Mouse (Mus musculus) limb, embryonic 12.5 days (tissue): ENCODE data around the gene Rnf26. TPM values are rescaled to one million over a fixed set of nuclear protein-coding genes. Genes with fewer than 3 reads are reported as not detected.

Source experiments
- ATAC-seq: fragments of 200-750 bp; cut with Nextera tagmentation; 2 replicates; pipeline ENCODE4 v1.8.0; 2017; ENCODE audit warnings: low read depth, moderate TSS enrichment; ENCODE audit not compliant: insufficient number of reproducible peaks, insufficient read depth, low FRiP score, low TSS enrichment
- H3K27ac ChIP-seq: fragments of 300-500 bp; sonication (generic); 2 replicates; pipeline ENCODE4 v1.5.1; 2016; ENCODE audit warnings: mild to moderate bottlenecking, moderate library complexity
- H3K27me3 ChIP-seq: fragments of 300-500 bp; sonication (generic); 2 replicates; pipeline ENCODE4 v1.6.1; 2016; ENCODE audit warnings: mild to moderate bottlenecking, moderate library complexity
- H3K36me3 ChIP-seq: fragments of 300-500 bp; sonication (generic); 2 replicates; pipeline ENCODE4 v1.6.1; 2016; ENCODE audit warnings: mild to moderate bottlenecking, moderate library complexity
- H3K4me1 ChIP-seq: fragments of 300-500 bp; sonication (generic); replicated peaks from 2 replicates; pipeline ENCODE4 v1.6.1; 2016
- H3K4me2 ChIP-seq: fragments of 300-500 bp; sonication (generic); 2 replicates; pipeline ENCODE4 v1.6.1; 2016; ENCODE audit warnings: mild to moderate bottlenecking, moderate library complexity
- H3K4me3 ChIP-seq: fragments of 300-500 bp; sonication (generic); replicated peaks from 2 replicates; pipeline ENCODE4 v1.5.1; 2016; ENCODE audit warnings: mild to moderate bottlenecking
- H3K9ac ChIP-seq: fragments of 300-500 bp; sonication (generic); replicated peaks from 2 replicates; pipeline ENCODE4 v1.6.1; 2016; ENCODE audit warnings: mild to moderate bottlenecking, moderate library complexity
- H3K9me3 ChIP-seq: fragments of 300-500 bp; sonication (generic); 2 replicates; pipeline ENCODE4 v1.6.1; 2016; ENCODE audit warnings: mild to moderate bottlenecking, moderate library complexity
- WGBS: fragments of 180-500 bp; shearing (Covaris S2); methylation state at CpG from one replicate; pipeline ENCODE4 v1.1.7; 2016; 5-methylcytosine and 5-hydroxymethylcytosine counted together
- polyA plus RNA-seq: library from polyadenylated mRNA; unstranded; fragments of >200 nt; fragmentation: Nextera tagmentation; extraction: Ambion mirVana; gene quantifications from 2 replicates; pipeline ENCODE4 v1.2.1, GENCODE M21; 2016

The Rnf26 gene
- polyA plus RNA-seq, 1 experiment from 2014 or later: 91.4 TPM

DNA sequence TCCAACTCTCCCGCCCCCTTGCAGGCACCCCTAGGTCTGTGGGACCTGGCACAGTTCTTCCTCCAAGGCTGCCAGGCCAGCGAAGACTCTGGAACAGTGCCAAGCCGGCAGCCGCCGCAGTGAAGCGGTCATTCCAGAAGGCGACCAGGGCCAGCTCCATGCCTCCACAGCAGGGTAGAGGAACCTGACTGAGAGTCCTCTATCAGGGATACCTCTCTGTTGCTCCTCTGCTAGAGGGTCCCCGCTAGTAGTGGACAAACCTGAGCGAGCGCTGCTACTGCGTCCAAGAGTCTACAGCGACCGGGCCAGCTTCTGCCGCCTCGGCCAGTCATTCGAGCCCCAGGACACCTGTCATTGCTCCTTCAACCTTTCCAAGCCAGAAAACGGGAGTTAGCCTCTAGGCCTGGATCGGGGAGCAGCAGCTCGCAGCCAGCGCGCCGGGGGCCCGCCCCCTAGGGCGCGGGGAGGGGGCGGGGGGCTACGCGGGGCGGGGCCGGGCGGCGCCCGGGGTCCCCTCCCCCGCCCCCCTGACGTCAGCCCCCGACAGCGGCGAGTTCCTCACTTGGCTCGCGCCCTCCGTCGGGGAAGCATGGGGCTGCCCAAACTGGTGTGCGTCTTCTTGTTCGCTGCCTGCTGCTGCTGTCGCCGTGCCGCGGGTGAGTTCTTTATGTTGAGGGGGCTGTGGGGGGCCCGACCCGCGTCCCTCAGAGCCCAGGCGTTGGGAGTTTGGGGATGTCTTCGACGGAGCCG lies 21.0 kb upstream of the Rnf26 start, which contains the start of gene Mcam:
Gene Mcam (plus strand): TSS at position 369 of the 750 bp plus-strand sequence.
- Histone ChIP-seq H3K4me2 (peak within 1 kb of the TSS; percentile 92), H3K27me3 (peaks cover 77% of the 10 kb centered on the region), H3K4me3 (peak within 1 kb of the TSS; percentile 55), H3K36me3 (peaks cover 6% of the 10 kb centered on the region), H3K9ac (peak within 1 kb of the TSS; percentile 63), H3K9me3 (no peaks in the 10 kb centered on the region), H3K27ac (peak within 1 kb of the TSS; percentile 42; the same call in 1 of the 2 replicates), H3K4me1 (peaks cover 57% of the 10 kb centered on the region)
- 2% methylated on average over 53 of the region's 55 CpGs for WGBS
- peak; percentile 45; the same call in 1 of the 2 replicates for ATAC-seq

DNA sequence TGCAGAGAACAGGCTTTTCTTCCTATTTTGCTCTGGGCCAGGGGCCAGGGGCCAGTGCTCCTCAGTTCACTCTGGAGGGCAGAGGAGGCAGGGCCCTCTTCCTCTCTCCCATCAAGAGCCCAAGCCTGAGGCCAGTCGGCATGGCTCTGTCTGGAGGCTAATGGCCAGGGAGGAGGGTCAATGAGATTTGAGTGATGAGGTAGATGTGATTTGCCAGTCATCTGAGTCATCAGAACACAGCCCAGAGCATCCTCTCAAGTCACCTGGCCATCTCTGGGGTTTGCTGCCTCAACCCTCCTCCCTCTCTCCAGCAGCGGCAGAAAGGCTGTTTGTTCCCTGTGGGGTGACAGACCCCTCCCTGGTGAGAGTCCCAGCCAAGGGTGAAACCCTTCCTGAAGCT lies 20.0 kb upstream of the Rnf26 start:
- peaks cover 58% of the 10 kb centered on the region for H3K4me1 ChIP-seq
- peak overlapping the region; percentile 92 for H3K4me2 ChIP-seq
- H3K36me3 ChIP-seq: no peaks in the 10 kb centered on the region
- H3K4me3 ChIP-seq: peak overlapping the region; percentile 55
- WGBS: 4% methylated on average over 2 of the region's 2 CpGs
- ATAC-seq: no peak
- peaks cover 83% of the 10 kb centered on the region for H3K27me3 ChIP-seq
- H3K9ac ChIP-seq: no peak overlapping the region; the same call in 1 of the 2 replicates
- H3K9me3 ChIP-seq: no peaks in the 10 kb centered on the region
- H3K27ac ChIP-seq: 0 out of 2 replicates have a peak overlapping the region, but pooled peaks have one; percentile 5

DNA sequence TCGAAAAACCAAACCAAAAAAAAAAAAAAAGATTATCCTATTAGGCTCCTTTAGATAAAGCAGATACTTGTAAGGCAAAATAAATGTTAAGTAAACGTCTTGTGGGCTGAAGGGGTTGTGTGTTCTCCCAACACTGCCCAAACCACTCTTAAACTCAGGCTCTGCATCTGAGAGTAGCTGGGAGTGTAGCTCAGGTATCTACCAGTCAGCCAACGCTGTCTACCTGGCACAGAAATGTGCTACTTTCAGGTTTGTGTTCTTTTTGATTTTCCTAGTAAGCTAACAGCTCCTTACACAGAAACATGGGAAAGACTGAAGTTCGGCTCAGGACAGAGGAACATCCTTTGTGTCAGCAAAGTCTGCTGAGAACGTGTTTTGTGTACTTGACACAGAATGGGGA lies 18.9 kb upstream of the Rnf26 start:
- peaks cover 58% of the 10 kb centered on the region for H3K4me1 ChIP-seq
- WGBS: 69% methylated on average over 5 of the region's 5 CpGs
- H3K4me2 ChIP-seq: no peak overlapping the region
- H3K9ac ChIP-seq: no peak overlapping the region
- H3K27me3 ChIP-seq: peaks cover 81% of the 10 kb centered on the region
- ATAC-seq: no peak
- H3K9me3 ChIP-seq: no peaks in the 10 kb centered on the region
- no peak overlapping the region for H3K27ac ChIP-seq
- no peaks in the 10 kb centered on the region for H3K36me3 ChIP-seq
- H3K4me3 ChIP-seq: no peak overlapping the region

DNA sequence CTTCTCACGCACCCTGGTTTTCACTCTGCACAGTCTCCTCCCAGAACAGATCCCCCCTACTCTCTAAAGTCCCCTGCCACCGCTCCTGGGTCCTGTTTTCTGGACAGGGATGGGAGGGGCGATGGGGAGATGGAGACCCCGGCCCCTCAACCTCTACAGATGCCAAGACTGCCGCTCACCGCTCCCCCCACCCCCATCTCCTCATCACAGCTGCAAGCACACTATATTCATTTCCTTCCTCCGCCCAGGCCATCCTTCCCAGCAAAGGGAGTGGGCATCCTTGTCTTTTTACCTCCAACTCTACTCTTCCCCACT lies 17.9 kb upstream of the Rnf26 start:
- no peaks in the 10 kb centered on the region for H3K36me3 ChIP-seq
- H3K27ac ChIP-seq: peak overlapping the region; percentile 67; the same call in 1 of the 2 replicates
- ATAC-seq: no peak
- no peaks in the 10 kb centered on the region for H3K9me3 ChIP-seq
- no peak overlapping the region for H3K4me3 ChIP-seq
- H3K4me2 ChIP-seq: no peak overlapping the region
- WGBS: 45% methylated on average over 7 of the region's 7 CpGs
- peaks cover 71% of the 10 kb centered on the region for H3K27me3 ChIP-seq
- peaks cover 61% of the 10 kb centered on the region for H3K4me1 ChIP-seq
- H3K9ac ChIP-seq: no peak overlapping the region; the same call in 1 of the 2 replicates

DNA sequence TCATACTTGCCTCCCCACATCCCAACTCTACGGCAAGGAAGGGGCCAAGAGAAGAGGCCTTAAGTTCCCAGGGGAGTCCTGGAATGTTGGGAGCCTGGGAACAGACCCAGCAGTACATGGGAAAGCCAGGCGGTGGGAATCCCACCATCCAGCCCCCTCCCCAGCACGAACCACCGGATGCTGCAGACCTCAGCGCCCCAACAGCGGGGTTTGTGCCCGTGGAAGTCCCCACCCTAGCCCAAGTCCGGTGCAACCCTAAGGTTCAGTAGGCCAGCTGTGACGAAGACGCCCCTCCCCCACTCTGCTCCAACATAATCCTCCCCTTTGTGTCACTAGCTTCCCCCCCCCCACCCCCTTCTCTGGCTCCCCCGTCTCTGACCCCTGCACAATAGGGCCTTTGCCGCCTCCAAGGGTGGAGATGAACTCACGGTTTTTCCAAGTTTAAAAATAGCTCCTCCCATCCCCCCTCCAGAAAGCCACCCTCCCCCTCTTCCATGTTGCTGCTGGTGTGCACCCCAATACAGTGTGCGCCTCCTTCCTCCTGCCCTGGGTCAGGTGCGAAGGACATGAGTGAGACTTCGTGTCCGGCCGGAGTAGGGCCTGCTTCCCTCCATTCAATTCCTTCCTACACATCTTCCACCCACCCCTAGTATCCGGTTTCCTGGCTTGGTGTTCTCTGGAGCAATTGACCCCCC lies 17.4 kb upstream of the Rnf26 start:
- WGBS: 24% methylated on average over 19 of the region's 19 CpGs
- Histone ChIP-seq H3K4me3 (peak overlapping the region; percentile 44), H3K4me1 (peaks cover 58% of the 10 kb centered on the region), H3K27me3 (peaks cover 66% of the 10 kb centered on the region), H3K27ac (peak overlapping the region; percentile 67; the same call in 1 of the 2 replicates), H3K36me3 (no peaks in the 10 kb centered on the region), H3K9me3 (no peaks in the 10 kb centered on the region), H3K9ac (peak overlapping the region; percentile 47), H3K4me2 (peak overlapping the region; percentile 79)
- ATAC-seq: peak; percentile 27; the same call in 1 of the 2 replicates

DNA sequence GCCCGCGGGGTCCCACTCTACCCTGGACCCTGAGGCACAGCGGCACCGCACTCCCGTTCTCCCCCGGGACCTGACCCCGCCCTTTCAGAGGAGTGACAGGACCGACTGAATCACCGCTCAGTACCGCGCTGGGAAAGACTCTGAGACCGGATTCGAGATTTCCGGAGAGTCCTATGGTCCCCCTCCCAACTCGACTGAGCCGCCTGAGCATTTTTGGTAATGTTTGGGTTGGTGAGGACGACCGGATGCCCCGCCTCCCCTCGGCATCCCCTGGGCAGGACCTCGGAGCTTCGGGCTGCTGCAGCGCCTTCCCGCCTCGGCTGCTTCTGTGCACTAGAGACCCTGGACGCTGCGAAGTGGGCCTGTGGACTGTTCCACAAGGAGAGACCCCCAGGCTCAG lies 16.7 kb upstream of the Rnf26 start:
- H3K4me1 ChIP-seq: peaks cover 51% of the 10 kb centered on the region
- no peak for ATAC-seq
- H3K9me3 ChIP-seq: no peaks in the 10 kb centered on the region
- under 1% methylated on average over 27 of the region's 27 CpGs for WGBS
- peaks cover 59% of the 10 kb centered on the region for H3K27me3 ChIP-seq
- peak overlapping the region; percentile 79 for H3K4me2 ChIP-seq
- peak overlapping the region; percentile 67; the same call in 1 of the 2 replicates for H3K27ac ChIP-seq
- H3K36me3 ChIP-seq: no peaks in the 10 kb centered on the region
- H3K9ac ChIP-seq: peak overlapping the region; percentile 47
- H3K4me3 ChIP-seq: peak overlapping the region; percentile 44

DNA sequence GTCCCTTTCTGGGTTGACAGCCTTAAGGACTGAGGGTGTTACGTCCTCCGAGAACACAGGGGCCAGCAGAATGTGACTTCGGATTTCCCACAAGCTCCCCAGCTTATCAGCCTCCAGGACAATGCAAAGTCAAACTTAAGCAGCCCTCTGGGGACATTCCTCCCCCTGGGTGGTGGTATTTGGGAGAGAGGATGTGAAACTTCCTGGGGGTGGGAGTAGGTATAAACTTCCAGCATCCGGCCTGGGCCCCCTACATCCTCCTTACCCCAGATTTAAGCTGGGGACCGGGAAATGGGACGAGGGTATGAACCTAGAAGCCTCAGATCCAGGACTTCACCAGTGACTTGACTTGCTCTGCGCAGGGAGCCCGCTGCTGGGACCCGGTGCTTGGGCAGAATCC lies 16.3 kb upstream of the Rnf26 start:
- Histone ChIP-seq H3K27me3 (peaks cover 55% of the 10 kb centered on the region), H3K27ac (peak overlapping the region; percentile 64; the same call in 1 of the 2 replicates), H3K9me3 (no peaks in the 10 kb centered on the region), H3K36me3 (no peaks in the 10 kb centered on the region), H3K4me2 (peak overlapping the region; percentile 79), H3K4me3 (peak overlapping the region; percentile 44), H3K9ac (peak overlapping the region; percentile 47), H3K4me1 (peaks cover 47% of the 10 kb centered on the region)
- WGBS: 11% methylated on average over 9 of the region's 9 CpGs
- no peak for ATAC-seq

DNA sequence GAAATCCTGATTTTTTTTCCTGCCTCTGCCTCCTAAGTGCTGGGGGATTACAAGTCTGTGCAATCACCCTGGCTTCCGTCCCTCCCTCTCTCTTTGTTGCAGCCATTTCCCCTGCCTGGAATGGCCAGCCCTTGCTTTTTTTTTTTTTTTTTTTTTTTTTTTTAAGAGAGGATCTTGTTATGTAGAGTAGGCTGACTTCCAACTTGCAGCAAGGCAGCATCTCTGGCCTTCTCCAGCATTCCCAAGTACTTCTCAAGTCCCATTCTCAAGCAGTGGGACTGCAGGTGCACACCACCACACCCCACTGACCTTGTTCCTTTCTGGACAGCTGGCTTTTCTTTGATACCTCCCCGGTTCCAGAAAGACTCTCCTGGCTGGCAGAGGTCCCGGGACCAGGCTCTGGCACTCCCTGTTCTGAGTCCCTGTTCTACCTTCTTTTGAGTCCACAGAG lies 14.1 kb upstream of the Rnf26 start:
- no peak for ATAC-seq
- Histone ChIP-seq H3K27me3 (peaks cover 32% of the 10 kb centered on the region), H3K27ac (no peak overlapping the region), H3K4me1 (peaks cover 31% of the 10 kb centered on the region), H3K4me2 (no peak overlapping the region), H3K36me3 (no peaks in the 10 kb centered on the region), H3K9me3 (no peaks in the 10 kb centered on the region), H3K9ac (no peak overlapping the region), H3K4me3 (no peak overlapping the region)
- WGBS: 66% methylated on average over 3 of the region's 3 CpGs

DNA sequence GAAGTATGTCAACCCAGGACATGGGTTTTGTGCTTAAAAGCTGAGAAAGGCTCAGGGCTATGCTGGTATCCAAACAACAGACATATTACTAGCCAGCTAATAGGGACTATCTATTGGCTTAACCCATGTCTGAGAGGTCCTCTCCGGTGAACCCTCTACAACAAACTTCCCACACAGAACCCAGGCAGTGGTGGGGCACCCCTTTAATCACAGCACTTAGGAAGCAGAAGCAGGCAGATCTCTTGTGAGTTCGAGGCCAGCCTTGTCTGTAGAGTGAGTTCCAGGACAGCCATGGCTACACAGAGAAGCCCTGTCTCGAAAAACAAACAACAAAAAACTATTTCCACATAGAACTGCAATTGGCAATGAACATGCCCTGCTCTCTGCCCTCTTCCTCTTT lies 13.4 kb upstream of the Rnf26 start:
- no peak overlapping the region for H3K4me3 ChIP-seq
- no peaks in the 10 kb centered on the region for H3K36me3 ChIP-seq
- H3K4me1 ChIP-seq: peaks cover 31% of the 10 kb centered on the region
- H3K9ac ChIP-seq: no peak overlapping the region
- H3K4me2 ChIP-seq: peak overlapping the region; percentile 39
- peaks cover 26% of the 10 kb centered on the region for H3K27me3 ChIP-seq
- 0 out of 2 replicates have a peak overlapping the region, but pooled peaks have one; percentile 51 for H3K27ac ChIP-seq
- H3K9me3 ChIP-seq: no peaks in the 10 kb centered on the region
- WGBS: 87% methylated on average over 3 of the region's 3 CpGs
- ATAC-seq: no peak

DNA sequence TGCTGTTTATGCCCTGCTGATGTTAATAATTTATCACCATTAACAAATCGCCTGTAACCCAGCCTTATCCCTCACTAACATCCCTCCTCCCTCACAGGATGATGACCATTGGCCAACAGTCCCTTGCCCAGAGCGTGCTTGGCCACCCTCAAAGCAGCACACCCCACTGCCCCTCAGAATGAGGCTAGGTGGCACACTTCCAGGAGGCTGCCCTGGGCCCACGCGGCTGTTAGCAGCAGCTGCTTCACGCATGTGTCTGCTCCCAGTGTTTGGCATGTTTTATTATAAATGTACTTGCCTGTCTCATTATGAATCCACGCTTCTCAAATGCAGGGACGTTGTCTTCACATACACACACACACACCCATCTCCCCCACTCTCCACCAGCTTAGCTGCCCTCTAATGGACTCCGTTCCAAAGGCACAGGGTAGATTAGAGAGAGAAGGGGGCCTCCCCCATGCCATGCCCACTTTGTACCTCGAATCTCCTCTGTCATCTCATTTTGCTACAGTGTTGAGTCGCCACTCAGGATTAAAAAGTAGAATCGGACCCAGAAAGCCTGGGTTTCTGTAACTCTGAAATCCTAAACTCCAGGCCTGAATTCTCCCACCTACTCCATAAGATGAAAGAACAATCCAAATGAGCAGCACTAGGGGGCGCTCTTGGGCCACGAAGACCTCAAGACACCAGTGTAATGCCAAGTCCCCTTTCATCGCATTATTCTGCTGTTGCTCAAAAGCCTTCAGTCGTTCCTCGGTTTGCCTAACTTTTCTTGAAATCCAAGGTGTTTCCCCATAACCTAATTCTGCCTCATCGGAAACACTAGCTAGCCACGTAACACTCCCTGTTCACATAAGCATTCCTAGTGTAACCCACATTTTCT lies 12.5 kb upstream of the Rnf26 start:
- no peak overlapping the region for H3K4me3 ChIP-seq
- H3K9me3 ChIP-seq: no peaks in the 10 kb centered on the region
- no peak for ATAC-seq
- H3K4me1 ChIP-seq: peaks cover 23% of the 10 kb centered on the region
- 32% methylated on average over 18 of the region's 18 CpGs for WGBS
- H3K4me2 ChIP-seq: peak overlapping the region; percentile 39
- no peak overlapping the region for H3K9ac ChIP-seq
- H3K27ac ChIP-seq: peak overlapping the region; percentile 51
- H3K36me3 ChIP-seq: no peaks in the 10 kb centered on the region
- H3K27me3 ChIP-seq: peaks cover 16% of the 10 kb centered on the region
